Mouse (Mus musculus) kidney, embryonic 14.5 days (tissue): ENCODE data around the gene Olfr1036. TPM values are rescaled to one million over a fixed set of nuclear protein-coding genes. Genes with fewer than 3 reads are reported as not detected.
"Not testable (repeated sequence)": the region's sequence is repeated elsewhere in the genome, so short reads cannot be mapped to it uniquely, and the experiment has no call there.

ENCODE experiments used
- ATAC-seq: fragments of 200-750 bp; cut with Nextera tagmentation; 2 replicates; pipeline ENCODE4 v1.8.0; 2017; ENCODE audit warnings: moderate number of reproducible peaks, mild to moderate bottlenecking, moderate TSS enrichment, moderate library complexity; ENCODE audit not compliant: low FRiP score, low TSS enrichment
- H3K27ac ChIP-seq: fragments of 300-500 bp; sonication (generic); 2 replicates; pipeline ENCODE4 v1.5.1; 2014; ENCODE audit warnings: low read depth, mild to moderate bottlenecking, low read length, moderate library complexity, mixed read lengths
- H3K27me3 ChIP-seq: fragments of 300-500 bp; sonication (generic); 2 replicates; pipeline ENCODE4 v1.6.1; 2014; ENCODE audit warnings: mild to moderate bottlenecking, low read length; ENCODE audit not compliant: control insufficient read depth, insufficient read depth
- H3K36me3 ChIP-seq: fragments of 300-500 bp; sonication (generic); 2 replicates; pipeline ENCODE4 v1.6.1; 2014; ENCODE audit warnings: low read length, mixed read lengths; ENCODE audit not compliant: control insufficient read depth, insufficient read depth
- H3K4me1 ChIP-seq: fragments of 300-500 bp; sonication (generic); 2 replicates; pipeline ENCODE4 v1.6.1; 2014; ENCODE audit warnings: low read length, mixed read lengths; ENCODE audit not compliant: control insufficient read depth, insufficient read depth
- H3K4me2 ChIP-seq: fragments of 300-500 bp; sonication (generic); replicated peaks from 2 replicates; pipeline ENCODE4 v1.6.1; 2014; ENCODE audit warnings: low read depth, mild to moderate bottlenecking, low read length
- H3K4me3 ChIP-seq: fragments of 300-500 bp; sonication (generic); 2 replicates; pipeline ENCODE4 v1.5.1; 2014; ENCODE audit warnings: mild to moderate bottlenecking, low read length
- H3K9ac ChIP-seq: fragments of 300-500 bp; sonication (generic); 2 replicates; pipeline ENCODE4 v1.6.1; 2014; ENCODE audit warnings: low read depth, mild to moderate bottlenecking, low read length, moderate library complexity
- H3K9me3 ChIP-seq: fragments of 300-500 bp; sonication (generic); 2 replicates; pipeline ENCODE4 v1.6.1; 2016; ENCODE audit warnings: low read length; ENCODE audit not compliant: control insufficient read depth
- WGBS: fragments of 180-500 bp; shearing (Covaris S2); extraction: QIAGEN DNeasy Blood & Tissue Kit; methylation state at CpG from one replicate; pipeline ENCODE4 v1.1.7; 2014; 5-methylcytosine and 5-hydroxymethylcytosine counted together
- polyA plus RNA-seq: library from polyadenylated mRNA; unstranded; fragments of >200 nt; fragmentation: Nextera tagmentation; extraction: Ambion mirVana; gene quantifications from 2 replicates; pipeline ENCODE4 v1.2.1, GENCODE M21; 2014

Olfr1036 gene
- polyA plus RNA-seq = not detected in 2 replicates

DNA sequence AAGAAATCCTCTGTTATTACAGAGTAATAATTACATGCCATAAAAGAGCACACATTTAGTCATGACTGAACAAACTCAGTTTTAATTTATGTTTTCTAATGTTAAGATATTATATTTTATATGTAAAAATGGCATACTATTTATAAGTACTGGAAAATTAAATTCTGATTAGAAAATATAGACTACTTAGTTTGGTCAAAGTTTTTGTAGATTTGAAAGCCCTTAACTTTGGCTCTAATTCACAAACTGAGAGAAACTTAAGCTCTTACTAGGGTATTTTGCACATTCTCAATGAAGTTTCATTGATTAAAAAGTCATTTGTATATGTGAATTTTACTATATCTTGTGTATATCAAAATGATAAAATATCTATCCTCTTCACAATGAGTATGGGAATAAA, at the start of gene Olfr1036:
Gene Olfr1036 (plus strand): TSS at position 301 of the 400 bp plus-strand sequence.
- not testable (repeated sequence) for H3K27me3 ChIP-seq, ATAC-seq, H3K4me1 ChIP-seq, H3K9me3 ChIP-seq, H3K36me3 ChIP-seq, H3K4me2 ChIP-seq, H3K4me3 ChIP-seq, H3K27ac ChIP-seq, H3K9ac ChIP-seq

DNA sequence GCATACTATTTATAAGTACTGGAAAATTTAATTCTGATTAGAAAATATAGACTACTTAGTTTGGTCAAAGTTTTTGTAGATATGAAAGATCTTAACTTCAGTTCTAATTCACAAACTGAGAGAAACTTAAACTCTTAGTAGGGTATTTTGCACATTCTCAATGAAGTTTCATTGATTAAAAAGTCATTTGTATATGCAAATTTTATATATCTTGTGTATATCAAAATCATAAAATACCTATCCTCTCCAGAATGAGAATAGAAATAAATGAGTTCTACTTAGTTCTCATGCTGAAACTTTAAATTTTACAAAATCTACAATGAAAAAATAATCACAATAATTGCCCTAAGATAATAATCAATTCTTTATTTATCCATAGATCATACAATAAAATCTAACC, 28.2 kb upstream of the Olfr1036 start, which contains the start of gene Olfr1034:
Gene Olfr1034 (plus strand): TSS at position 301 of the 400 bp plus-strand sequence.
- Histone ChIP-seq H3K27ac (no peak within 1 kb of the TSS), H3K9me3 (no peaks in the 10 kb centered on the region), H3K4me2 (no peak within 1 kb of the TSS), H3K36me3 (no peaks in the 10 kb centered on the region), H3K4me1 (no peaks in the 10 kb centered on the region), H3K4me3 (no peak within 1 kb of the TSS), H3K27me3 (no peaks in the 10 kb centered on the region), H3K9ac (no peak within 1 kb of the TSS)
- ATAC-seq = no peak

DNA sequence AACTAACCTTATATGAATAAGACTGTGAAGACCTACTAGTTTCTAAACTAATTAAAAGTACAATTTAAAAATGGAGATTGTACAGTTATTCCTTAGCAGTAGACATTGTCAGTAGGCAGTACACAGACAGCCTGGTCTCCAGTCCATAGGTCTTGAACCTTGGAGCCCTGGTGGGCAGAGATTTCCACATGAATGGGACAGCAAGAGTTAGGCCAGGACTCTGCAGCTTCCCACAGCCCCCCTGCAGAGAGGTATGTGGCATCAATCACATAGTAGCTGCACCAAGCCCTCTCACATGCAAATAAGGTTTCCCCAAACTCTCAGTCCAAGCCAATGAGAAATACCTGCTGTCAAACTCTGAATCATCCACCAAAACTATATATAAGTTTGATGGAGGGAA, 23.0 kb upstream of the Olfr1036 start:
- ATAC-seq, H3K9me3 ChIP-seq: not testable (repeated sequence)

DNA sequence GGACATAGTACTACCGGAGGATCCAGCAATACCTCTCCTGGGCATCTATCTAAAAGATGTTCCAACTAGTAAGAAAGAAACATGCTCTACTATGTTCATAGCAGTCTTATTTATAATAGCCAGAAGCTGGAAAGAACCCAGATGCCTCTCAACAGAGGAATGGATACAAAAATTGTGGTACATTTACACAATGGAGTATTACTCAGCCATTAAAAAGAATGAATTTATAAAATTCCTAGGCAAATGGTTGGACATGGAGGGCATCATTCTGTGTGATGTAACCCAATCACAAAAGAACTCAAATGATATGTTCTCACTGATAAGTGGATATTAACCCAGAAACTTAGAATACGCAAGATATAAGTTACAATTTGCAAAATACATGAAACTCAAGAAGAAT, 10.0 kb upstream of the Olfr1036 start:
- H3K9ac ChIP-seq, H3K27ac ChIP-seq, H3K9me3 ChIP-seq, ATAC-seq, H3K4me1 ChIP-seq, H3K4me2 ChIP-seq, H3K36me3 ChIP-seq, H3K4me3 ChIP-seq, H3K27me3 ChIP-seq: not testable (repeated sequence)
- 96% methylated on average over 2 of the region's 2 CpGs for WGBS

More for the DNA sequence above, 23.0 kb upstream of the Olfr1036 start:
- not testable (repeated sequence) for H3K27me3 ChIP-seq, H3K4me1 ChIP-seq, H3K27ac ChIP-seq, H3K4me3 ChIP-seq, H3K9ac ChIP-seq, H3K4me2 ChIP-seq, H3K36me3 ChIP-seq

DNA sequence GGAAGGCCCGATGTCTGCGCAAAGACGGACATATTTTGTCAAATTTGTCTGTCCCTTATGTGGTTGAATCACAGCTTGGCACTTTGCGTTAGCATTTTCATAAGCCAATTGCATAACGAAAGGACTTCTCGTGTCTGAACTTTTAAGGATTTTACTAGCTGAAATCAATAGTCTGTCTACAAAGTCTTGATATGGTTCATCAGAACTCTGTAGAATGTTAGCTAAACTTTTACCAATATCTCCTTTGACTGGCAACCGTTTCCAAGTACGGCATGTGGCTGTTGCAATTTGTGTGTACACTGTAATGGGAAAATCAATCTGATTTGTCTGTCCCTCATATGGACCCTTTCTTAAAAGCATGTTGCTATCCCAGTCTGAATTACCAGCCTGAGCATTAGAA, 3.6 kb upstream of the Olfr1036 start:
- Histone ChIP-seq H3K27ac (no peak overlapping the region), H3K4me3 (no peak overlapping the region), H3K4me2 (no peak overlapping the region), H3K9ac (no peak overlapping the region), H3K9me3 (no peaks in the 10 kb centered on the region), H3K4me1 (no peaks in the 10 kb centered on the region), H3K36me3 (no peaks in the 10 kb centered on the region), H3K27me3 (no peaks in the 10 kb centered on the region)
- no peak for ATAC-seq
- WGBS = 93% methylated on average over 8 of the region's 8 CpGs

DNA sequence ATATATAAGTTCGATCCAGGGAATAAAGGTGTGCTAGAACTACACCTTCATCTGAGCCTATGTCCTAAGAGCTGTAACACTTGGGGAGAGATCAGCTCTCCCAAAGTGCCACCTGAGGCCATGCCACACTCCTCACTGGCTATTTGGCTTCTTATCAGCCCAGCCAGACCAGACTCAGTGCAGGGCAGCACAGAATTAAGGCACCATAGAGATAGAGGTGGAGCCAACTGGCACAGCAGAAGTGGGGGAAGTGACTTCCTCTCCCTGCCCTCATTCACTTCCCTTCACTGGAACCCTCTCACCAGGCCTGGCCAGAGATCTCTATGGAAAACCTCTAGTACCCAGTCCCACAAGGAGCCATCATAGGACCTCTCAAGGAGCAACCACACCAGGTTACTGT, 6.7 kb downstream of the Olfr1036 start:
- H3K27ac ChIP-seq, H3K9ac ChIP-seq, H3K36me3 ChIP-seq, H3K4me3 ChIP-seq, H3K27me3 ChIP-seq, ATAC-seq, H3K4me2 ChIP-seq, H3K9me3 ChIP-seq, H3K4me1 ChIP-seq: not testable (repeated sequence)
- WGBS = 95% methylated on average over 1 of the region's 1 CpGs

DNA sequence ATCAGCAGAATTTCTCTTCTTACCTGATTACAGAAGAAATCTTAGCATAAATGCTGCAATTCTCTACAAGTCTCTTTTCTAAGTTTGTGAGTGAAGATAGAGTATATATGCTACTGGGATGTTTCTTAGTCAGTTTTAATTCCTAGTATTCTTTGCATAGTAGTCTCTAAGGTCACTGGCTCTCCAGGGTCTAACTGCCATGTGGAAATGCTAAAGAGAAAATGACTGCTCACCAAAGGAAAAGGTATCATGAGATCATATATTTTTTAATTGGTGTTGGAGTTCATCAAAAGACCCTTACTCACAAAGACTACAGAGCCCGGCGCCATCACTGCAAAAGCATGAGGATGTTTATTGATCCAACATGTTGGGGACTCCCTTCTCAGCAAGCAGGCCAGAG, 13.5 kb downstream of the Olfr1036 start, which contains the start of gene Olfr1037:
Gene Olfr1037 (minus strand): TSS at position 101 of the 400 bp plus-strand sequence.
- 92% methylated on average over 2 of the region's 2 CpGs for WGBS
- ATAC-seq = no peak
- H3K27me3 ChIP-seq = no peaks in the 10 kb centered on the region
- H3K27ac ChIP-seq = no peak within 1 kb of the TSS
- H3K4me1 ChIP-seq = no peaks in the 10 kb centered on the region
- H3K36me3 ChIP-seq = no peaks in the 10 kb centered on the region
- H3K4me2 ChIP-seq = no peak within 1 kb of the TSS
- H3K9ac ChIP-seq = no peak within 1 kb of the TSS
- H3K9me3 ChIP-seq = no peaks in the 10 kb centered on the region
- no peak within 1 kb of the TSS for H3K4me3 ChIP-seq

Other genes starting within 250 kb of the Olfr1036 start
- gene Olfr1019, start 228.5 kb upstream of the Olfr1036 start, polyA plus RNA-seq = not detected in 2 replicates
- gene Olfr1020, start 227.0 kb upstream of the Olfr1036 start, polyA plus RNA-seq = not detected in 2 replicates
- not detected in 2 replicates for gene Olfr1022, start 205.4 kb upstream of the Olfr1036 start, polyA plus RNA-seq
- gene Olfr1023, start 188.4 kb upstream of the Olfr1036 start, polyA plus RNA-seq = not detected in 2 replicates
- gene Olfr1024, start 168.9 kb upstream of the Olfr1036 start, polyA plus RNA-seq = not detected in 2 replicates
- not detected in 2 replicates for gene Olfr1025-ps1, start 158.8 kb upstream of the Olfr1036 start, polyA plus RNA-seq
- gene Olfr1026, start 152.4 kb upstream of the Olfr1036 start, polyA plus RNA-seq = not detected in 2 replicates
- not detected in 2 replicates for gene Olfr1028, start 123.6 kb upstream of the Olfr1036 start, polyA plus RNA-seq
- not detected in 2 replicates for gene Olfr1029, start 100.1 kb upstream of the Olfr1036 start, polyA plus RNA-seq
- not detected in 2 replicates for gene Olfr1030, start 94.7 kb upstream of the Olfr1036 start, polyA plus RNA-seq
- gene Olfr1031, start 83.7 kb upstream of the Olfr1036 start, polyA plus RNA-seq = not detected in 2 replicates
- gene Olfr1032, start 68.5 kb upstream of the Olfr1036 start, polyA plus RNA-seq = not detected in 2 replicates
- gene Olfr1033, start 53.4 kb upstream of the Olfr1036 start, polyA plus RNA-seq = 1.3 and 3.2 TPM in 2 replicates
- 0.17 TPM in 1 of 2 replicates, not detected in the other for gene Olfr1034, start 28.1 kb upstream of the Olfr1036 start, polyA plus RNA-seq
- gene Olfr1037, start 13.4 kb downstream of the Olfr1036 start, polyA plus RNA-seq = not detected in 2 replicates
- not detected in 2 replicates for gene Olfr1039, start 61.9 kb downstream of the Olfr1036 start, polyA plus RNA-seq
- gene Olfr1040, start 72.7 kb downstream of the Olfr1036 start, polyA plus RNA-seq = not detected in 2 replicates
- gene Olfr1042, start 87.8 kb downstream of the Olfr1036 start, polyA plus RNA-seq = not detected in 2 replicates
- gene Olfr1043, start 93.5 kb downstream of the Olfr1036 start, polyA plus RNA-seq = not detected in 2 replicates
- gene Olfr1044, start 103.8 kb downstream of the Olfr1036 start, polyA plus RNA-seq = not detected in 2 replicates
- gene Olfr52, start 111.7 kb downstream of the Olfr1036 start, polyA plus RNA-seq = not detected in 2 replicates
- not detected in 2 replicates for gene Olfr1045, start 129.0 kb downstream of the Olfr1036 start, polyA plus RNA-seq
- gene Olfr1046, start 145.3 kb downstream of the Olfr1036 start, polyA plus RNA-seq = not detected in 2 replicates
- not detected in 2 replicates for gene Olfr1047, start 157.4 kb downstream of the Olfr1036 start, polyA plus RNA-seq
- gene Olfr1048, start 166.3 kb downstream of the Olfr1036 start, polyA plus RNA-seq = not detected in 2 replicates
- not detected in 2 replicates for gene Olfr1049, start 184.3 kb downstream of the Olfr1036 start, polyA plus RNA-seq
- gene Olfr1051, start 205.1 kb downstream of the Olfr1036 start, polyA plus RNA-seq = not detected in 2 replicates
- not detected in 2 replicates for gene Olfr1052, start 218.5 kb downstream of the Olfr1036 start, polyA plus RNA-seq
- gene Olfr1053, start 241.3 kb downstream of the Olfr1036 start, polyA plus RNA-seq = not detected in 2 replicates